Mouse (Mus musculus) neutrophil, adult 5-6 weeks (primary cell): Measurements from ENCODE around the gene Atrip. TPM values are rescaled to one million over a fixed set of nuclear protein-coding genes. Genes with fewer than 3 reads are reported as not detected.

Experiments
- ATAC-seq: fragments of 151-379, 151-347 bp; 2 replicates; pipeline ENCODE4 v1.8.0; 2017; ENCODE audit warnings: mild to moderate bottlenecking, moderate TSS enrichment; ENCODE audit not compliant: insufficient number of reproducible peaks, poor library complexity, low FRiP score, severe bottlenecking; ENCODE audit errors: extremely low read depth
- total RNA-seq: library from RNA; stranded (forward); fragments of 200-1000 nt; gene quantifications from 2 replicates; pipeline ENCODE4 v1.2.3, GENCODE M21; 2017

The Atrip gene
- total RNA-seq, 1 experiment from 2014 or later, result 15.9 TPM

DNA sequence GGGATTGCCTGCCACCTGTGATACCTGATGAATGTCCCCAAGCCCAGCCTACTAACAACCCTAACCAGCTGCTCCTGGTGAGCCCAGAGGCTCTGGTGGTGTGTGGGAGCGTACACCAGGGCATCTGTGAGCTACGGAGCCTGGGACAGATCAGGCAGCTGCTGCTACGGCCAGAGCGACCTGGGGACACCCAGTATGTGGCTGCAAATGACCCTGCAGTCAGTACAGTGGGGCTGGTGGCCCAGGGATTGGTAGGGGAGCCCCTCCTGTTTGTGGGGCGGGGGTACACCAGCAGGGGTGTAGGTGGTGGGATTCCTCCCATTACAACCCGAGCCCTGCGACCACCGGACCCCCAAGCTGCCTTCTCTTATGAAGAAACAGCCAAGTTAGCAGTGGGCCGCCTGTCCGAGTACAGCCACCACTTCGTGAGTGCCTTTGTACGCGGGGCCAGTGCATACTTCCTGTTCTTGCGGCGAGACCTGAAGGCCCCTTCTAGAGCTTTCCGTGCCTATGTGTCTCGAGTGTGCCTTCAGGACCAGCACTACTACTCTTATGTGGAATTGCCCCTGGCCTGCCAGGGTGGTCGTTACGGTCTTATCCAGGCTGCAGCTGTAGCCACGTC, 26.5 kb upstream of the Atrip start:
- ATAC-seq, result no peak

DNA sequence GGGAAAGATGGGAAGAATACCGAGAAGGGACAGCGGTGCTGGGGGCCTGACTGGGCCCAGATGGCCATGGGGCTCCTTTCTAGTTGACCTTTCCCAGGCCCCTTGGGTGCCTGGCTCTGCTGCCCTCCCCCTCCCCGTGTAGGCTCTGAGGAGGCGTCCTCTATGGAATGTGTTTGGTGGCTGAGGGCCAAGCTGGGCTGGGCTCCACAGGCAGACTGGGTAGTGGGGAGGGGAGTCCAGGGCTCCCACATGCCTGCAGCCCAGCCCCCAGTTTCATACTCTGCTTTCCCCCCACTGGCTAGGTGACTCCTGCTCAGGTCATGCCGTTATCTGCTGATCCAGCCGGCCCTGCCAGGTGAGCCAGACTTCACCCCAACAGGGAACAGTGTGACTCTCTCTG, 25.0 kb upstream of the Atrip start:
- no peak for ATAC-seq

DNA sequence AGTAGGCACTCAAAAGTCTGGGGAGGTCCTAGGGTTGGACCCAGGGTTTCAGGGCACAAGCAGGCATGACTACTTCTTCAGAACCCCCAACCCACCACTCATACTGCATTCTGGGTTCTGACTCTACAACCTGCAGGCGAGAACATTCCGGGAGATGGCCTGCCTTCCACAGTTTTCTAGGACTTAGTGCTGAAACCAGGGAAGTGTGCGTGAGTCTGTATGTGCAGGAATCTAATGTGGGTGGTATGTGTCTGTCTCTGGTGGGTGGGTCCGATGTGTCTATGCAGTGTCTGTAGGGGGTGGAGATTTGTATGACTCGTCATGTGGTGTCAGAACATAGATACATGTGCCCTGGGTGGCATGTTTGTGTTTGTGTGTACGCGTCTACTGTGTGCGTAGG, 24.4 kb upstream of the Atrip start:
- no peak for ATAC-seq

DNA sequence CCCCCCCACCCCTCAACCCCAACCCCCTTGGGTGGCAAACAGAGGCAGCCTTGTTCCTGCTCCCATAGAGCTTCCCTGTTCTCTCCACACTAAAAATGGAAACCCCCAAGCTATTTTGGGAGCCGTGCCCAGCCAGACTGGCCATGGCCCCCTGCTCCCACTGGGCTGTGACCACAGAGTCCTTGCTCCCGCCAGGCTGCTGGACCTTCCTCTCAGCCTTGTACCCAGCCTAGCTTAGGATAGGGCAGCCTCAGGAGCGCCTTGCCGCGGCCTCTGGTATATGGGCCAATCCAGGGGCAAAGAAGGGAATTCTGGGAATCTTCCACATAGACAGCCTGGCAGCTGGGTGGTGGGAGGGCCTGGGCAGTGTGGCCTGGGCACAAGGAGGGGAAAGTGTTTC, 23.9 kb upstream of the Atrip start:
- no peak for ATAC-seq

DNA sequence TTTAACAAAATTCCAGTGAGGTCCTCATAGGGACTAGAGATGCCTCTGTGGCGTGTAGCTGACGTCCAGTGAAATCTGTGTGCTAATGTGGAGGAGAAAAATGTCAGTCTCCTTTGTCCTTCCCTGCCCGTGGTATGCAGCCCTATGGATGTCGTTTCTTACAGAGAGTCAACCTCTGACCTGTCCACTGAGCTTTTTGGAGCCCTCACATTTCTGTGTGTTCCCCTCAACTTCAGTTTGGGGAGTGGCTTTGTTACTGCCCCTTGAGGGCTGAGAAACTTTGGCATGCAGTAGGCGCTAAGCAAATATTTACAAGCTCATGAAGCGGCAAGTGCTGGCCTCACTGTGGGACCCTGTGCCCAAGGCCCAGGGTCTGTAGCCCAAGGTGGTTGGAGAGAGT, 23.4 kb upstream of the Atrip start:
- no peak for ATAC-seq

DNA sequence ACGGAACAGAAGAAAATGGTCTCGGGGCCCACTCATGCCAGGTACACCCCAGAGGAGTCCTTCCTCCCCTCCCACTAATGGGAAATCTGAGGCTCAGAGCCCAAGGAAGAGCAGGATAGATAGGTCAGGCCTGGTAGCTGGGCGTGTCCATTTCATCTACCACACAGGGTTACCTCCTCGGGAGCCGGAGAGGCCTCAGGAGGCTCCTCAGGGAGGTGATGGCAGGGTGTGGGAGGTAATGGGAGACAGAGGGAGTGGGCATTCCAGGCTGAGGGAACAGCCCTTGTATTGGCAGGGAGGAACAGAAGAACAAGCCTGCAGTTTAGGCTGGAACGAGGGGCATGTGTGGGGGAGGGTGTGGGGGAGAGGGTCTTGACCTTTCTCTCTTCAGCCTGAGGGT, 22.9 kb upstream of the Atrip start:
- ATAC-seq, result no peak

DNA sequence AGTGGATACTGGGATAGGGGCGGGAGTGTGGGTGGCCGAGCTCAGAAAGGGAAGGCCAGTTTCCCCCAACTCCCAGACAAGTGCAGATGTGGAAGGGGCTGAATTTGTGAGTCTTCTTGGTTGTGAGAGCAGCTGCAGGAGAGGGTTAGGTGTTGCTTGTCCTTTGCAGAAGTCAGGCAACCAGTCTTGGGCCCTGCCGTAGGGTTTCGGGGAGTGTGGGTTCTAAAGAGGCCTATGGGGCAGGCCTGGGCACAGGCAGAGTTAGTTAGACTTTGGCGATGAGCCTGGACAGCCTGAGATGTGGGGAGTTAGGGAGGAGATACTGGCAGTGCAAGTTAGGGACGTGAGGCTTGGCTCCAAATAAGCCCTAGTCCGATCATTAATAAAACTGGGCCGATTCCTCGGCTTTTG, 22.3 kb upstream of the Atrip start:
- ATAC-seq, result no peak

DNA sequence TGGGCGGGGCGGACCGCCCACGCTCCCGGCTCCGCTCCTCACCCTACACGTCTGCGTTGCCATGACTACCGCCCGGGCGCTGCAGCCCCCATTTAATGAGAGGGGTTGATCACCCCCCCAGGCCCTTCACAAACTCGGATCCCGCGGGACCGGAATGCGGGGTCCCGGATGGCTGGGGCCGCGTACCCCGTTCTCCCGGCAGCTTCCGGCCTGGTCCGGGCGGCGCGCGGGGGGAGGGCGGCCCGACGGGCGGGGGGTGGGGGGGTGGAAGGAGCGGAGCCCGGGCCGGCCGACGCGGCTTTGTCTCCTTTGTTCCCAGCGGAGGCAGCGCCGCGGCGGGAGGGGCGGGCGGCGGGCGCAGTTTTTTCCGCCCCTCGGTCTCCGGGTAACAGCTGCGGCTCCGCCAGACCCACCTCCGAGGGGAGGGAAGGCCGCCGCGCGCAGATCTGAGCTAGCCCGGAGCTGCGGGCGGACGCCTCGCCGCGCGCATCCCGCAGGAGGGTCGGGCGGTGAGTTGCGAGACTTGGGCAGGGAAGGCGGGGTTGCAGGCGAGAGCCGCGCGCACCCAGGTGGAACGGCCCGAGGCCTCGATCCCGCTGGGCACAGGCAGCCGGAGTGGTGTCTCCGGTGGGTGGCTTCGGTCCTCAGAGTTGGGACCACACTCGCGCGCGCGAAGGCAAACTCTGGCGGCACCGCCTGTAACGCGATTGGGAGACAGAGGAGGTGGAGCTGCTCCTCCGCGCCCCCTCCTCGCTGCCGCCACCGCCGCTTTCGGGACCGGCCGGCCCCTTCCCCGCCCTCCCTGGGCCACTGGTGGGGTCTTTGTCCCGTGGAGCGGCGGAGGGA, 21.4 kb upstream of the Atrip start, which contains the start of gene Plxnb1:
Gene Plxnb1 (plus strand): TSS at position 253 of the 846 bp plus-strand sequence.
- ATAC-seq, result peak; percentile 10; the same call in 1 of the 2 replicates

DNA sequence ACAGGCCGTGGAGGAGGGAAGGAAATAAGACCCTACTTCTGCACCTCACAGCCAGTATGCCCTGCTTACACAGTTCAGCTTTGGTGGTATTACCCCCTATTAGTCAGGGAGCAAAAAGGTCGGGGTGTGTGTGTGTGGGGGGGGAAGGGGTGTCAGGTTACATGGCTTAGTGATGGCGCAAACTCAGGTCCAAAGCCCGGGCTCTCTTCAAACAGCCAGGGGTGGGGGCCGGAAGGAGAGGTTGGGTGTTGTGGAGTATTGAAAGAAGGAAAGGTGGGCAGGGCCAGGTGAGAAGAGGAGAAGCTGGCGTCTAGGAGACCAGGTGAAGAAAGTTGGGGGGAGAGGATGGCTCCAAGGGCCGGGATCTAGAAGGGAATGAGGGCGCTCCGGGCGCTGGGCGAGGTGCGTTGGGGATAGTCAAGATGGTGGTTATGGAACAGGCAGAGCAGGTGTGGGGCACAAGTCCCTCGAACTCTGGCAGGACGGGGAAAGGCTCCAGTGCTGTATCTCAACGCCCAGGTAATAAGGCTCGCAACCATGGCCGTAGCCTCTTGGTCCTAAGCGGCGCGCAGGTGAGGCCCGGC, 20.7 kb upstream of the Atrip start:
- no peak for ATAC-seq

DNA sequence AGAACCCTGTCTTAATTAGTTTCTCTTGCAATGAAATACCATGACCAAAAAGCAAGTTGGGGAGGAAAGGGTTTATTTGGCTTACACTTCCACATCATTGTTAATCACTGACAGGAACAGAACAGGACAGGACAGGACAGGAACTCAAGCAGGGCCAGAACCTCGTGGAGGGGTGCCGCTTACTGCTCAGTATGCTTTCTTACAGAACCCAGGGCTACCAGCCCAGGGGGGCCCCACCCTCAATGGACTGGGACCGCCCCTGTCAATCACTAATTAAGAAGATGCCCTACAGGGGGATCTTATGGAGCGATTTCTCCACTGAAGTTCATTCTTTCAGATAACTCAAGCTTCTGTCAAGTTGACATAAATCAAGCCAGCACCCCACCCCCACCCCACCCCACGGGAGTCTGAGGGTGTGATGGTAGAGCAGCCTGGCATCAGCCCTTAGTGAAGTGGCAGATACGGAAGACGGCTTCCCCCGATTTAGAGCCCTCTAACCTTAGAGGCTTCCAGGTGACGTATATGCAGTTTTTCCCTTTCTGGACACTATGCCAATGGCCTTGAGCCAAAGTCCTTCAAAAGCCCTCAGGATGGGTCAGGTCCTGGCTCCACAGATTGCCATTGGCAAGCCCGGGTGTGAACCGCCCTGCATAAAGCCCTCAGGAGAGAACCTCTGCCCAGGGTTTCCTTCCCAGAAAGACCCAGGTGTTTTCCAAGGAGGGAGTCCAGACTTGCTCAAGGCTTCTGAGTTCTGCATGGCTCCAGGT, 20.0 kb upstream of the Atrip start:
- ATAC-seq, result no peak

DNA sequence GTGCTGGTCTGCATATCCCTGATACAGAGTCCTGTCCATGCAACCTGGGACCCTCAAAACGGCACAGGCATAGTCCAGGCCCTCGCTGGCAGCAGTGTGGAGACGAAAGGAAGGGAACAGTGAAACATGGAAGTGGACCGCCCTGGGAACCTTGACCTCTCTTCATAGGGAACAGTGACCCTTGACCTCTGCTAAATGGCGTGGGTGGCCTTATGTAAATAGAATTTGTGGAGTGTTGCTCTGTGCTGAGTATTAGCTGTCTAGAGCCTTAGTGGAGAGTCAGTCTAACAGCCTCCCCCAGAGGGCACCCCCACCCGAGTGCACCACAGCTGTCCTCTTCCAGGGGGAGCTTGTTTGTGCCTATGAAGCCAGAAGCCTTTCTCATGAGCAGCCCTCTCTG, 18.9 kb upstream of the Atrip start:
- ATAC-seq, result no peak

DNA sequence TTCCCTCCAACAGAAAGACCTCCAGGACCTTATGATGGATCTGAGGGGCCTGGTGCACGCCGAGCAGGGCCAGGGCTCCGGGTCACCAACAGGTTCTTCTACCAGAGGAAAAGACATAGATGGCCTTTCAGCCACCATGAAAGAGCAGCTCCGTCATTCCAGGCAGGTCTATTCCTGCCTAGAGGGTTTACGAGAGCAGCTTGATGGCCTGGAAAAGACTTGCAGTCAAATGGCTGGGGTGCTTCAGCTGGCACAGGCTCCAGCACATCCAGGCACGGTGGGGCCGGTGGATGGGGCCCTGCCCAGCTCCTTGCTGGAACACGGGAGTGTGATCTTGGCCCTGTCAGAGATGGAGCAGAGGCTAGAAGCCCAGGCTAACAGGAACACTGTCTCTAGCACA, 17.9 kb upstream of the Atrip start:
- no peak for ATAC-seq

DNA sequence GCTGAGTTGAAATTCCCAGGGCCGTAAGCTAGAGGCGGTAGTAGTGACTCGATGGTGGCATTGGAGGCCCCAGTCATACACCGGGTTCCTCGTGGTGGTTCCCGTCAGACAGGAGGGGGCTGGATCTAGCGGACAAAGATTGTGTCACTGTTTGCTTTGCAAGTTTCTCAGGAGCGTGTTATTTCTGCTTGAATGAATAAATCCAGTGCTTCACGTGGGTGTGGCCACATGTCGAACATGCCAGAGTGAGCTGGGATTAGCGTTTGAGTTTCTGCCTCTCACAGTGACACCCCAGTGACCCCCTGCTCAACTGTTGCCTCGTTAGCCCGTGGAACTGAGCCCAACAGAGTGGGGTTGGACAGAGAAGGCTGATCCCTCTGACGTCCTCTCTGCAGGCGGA, 16.5 kb upstream of the Atrip start:
- no peak for ATAC-seq

DNA sequence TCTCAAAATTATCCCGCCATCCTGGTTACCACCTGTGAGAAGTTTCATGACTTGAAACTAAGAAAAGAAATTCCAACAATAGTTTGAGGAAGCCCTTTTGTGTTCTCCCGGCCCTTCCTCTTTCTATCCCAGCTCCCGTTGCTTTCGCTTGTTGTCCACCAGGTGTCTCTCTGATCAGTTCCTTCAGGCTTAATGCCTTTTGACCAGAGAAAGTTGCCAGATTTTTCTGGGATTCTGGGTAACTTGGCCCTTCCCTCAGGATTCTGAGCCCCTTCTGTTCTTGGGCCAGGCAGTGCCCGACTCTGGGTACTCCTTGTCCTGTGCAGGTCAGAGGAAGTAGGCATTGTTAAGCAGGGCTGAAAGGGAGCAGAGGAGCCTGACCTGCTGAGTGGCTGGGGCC, 14.1 kb upstream of the Atrip start:
- no peak for ATAC-seq

DNA sequence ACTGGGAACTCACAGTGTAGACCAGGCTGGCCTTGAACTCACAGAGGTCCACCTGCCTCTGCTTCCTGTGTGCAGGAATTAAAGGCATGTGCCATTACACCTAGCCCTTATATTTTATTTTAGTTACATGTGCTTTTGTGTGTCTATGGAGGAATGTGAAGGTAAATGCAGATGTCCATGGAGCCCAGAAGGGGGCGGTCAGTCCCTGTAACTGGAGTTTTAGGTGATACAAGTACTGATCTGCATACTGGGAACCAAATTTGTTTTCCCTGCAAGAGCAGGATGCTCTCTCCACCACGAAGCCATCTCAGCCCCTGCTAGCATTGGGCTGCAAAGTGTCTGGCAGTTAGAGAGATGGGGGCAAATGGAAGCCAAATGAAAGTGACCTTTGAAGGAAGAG, 11.0 kb upstream of the Atrip start:
- no peak for ATAC-seq

DNA sequence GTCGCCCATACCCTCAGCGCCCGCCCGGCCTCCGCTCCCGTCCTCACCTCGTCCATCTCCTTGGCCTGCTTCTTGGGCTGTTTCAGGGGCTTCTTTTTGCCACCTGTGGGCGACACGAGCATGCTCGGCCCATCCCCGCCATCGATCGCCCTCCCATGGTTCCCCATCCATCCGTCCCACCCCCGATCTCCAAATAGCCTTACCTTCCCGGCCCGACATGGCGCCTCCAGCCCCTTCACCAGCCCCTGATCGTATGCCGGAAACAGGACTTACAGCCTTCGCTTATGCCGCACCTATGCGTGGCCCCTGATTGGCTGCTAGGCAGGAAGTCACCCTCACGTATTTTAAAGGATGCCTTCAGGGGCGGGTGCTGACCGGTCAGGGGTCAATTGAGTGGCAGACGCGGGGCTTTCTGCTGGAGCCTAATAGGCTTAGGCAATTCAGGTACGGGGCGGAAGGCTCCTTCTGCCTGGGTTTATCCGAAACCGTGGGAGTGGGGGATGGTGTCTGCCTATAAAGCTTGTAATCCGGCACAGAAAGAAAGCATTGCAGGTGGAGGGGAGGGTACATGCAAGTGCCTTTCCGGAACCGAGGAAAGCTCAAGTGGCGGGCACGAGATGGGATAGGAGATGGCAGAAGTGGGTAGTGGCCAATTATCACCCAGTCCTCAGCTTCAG, 8.3 kb upstream of the Atrip start, which contains the start of the genes Ccdc51 and Tma7:
Gene Ccdc51 (plus strand): TSS at position 370 of the 677 bp plus-strand sequence.
Gene Tma7 (minus strand): TSS at position 464 of the 677 bp plus-strand sequence.
- ATAC-seq, result peak; percentile 97

DNA sequence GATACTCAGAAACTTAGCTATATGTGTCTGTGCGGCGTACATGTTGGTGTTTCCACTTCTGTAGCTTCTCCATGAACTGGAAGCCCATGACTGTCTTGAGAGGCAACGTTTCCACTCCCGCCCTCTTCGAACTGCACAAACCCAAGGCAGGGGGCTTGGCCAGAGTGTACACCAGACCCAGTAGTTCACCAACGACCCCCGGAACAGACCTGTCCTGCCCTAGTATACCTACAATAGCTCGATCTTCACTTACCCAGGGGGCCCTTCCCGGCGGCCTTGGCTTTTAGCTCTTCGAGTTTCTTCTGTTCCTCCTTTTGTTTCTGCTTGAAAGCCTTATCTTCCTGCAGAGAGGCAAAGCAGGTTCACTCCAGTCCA, 7.8 kb upstream of the Atrip start:
- no peak for ATAC-seq

DNA sequence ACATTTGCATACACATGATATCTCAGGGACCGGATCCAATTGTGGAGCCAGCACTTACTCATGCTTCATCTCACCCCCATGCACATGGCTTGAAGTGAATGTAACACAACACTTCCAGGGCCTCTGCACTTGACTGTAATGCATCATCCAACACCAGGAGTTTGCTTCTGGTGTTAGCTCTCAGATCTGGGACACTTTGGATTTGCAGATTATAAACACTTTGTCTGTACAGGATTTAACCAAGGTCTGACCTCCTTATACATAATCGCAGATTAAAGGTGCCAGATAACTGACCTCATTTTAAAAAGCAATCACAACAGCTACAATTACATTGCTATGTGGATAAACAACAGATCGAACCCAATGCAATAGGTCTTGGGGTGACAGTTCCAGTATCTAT, 6.6 kb upstream of the Atrip start:
- ATAC-seq, result no peak
